Mouse (Mus musculus) activated CD4-positive, CD25-positive, alpha-beta regulatory T cell, adult 4 months (primary cell): ENCODE results near the gene Sept5. TPM values are rescaled to one million over a fixed set of nuclear protein-coding genes. Genes with fewer than 3 reads are reported as not detected.

Source experiments
- ATAC-seq: one replicate; pipeline ENCODE4 v1.8.0; 2017
- polyA plus RNA-seq, 2 experiments: library from polyadenylated mRNA; unstranded; fragments of 100-300 nt; shearing (Covaris generic); gene quantifications; one replicate each; pipeline ENCODE4 v1.2.1; 2017

The Sept5 gene
- polyA plus RNA-seq, 2 experiments from 2014 or later, result 0.28 to 0.51 TPM

DNA sequence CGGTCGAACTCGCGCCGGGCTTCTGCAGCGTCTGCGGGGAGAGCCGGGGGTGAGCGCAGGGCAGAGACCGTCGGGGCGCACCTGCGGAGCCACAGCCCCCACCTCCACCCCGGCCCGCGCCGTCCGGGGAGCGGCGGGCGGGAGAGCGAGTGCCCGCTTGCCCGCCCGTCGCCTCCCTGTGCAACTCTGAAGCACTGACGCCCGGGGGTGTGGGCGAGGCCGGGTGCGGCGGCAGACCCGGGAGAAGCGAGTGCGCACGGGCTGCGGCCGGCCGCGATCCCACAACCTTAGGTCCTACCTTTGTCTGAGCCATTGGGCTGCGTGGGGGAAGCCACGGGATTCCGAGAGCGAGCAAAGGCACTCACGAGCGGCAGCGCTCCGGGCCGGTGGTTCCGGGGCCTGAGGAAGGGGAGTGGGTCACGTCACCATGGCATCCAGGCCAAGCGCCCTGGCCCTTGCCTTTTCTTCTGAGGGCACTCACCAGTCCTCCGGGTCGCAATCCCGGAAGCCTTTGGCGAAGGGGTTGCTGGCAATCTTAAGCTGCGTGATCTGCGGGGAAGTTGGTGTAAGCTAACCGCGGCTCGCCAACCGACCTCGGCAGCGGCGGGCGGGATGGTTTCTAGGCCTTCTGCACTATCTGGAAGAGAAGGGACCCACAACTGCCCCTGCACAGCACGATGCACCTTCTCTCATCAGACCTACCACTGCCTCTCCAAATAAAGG lies 47.2 kb downstream of the Sept5 start:
- no peak for ATAC-seq

- no peak for ATAC-seq
These were observed 48.0 kb downstream of the Sept5 start for GRCm38 (mm10) chr16:18581623-18582205.

- no peak for ATAC-seq
These were observed 48.6 kb downstream of the Sept5 start for GRCm38 (mm10) chr16:18581050-18581622.

- no peak for ATAC-seq
These were observed 49.4 kb downstream of the Sept5 start for GRCm38 (mm10) chr16:18580389-18580788.

GRCm38 (mm10) chr16:18577599-18578160 lies 52.1 kb downstream of the Sept5 start:
- no peak for ATAC-seq

GRCm38 (mm10) chr16:18577071-18577470 lies 52.7 kb downstream of the Sept5 start:
- no peak for ATAC-seq

DNA sequence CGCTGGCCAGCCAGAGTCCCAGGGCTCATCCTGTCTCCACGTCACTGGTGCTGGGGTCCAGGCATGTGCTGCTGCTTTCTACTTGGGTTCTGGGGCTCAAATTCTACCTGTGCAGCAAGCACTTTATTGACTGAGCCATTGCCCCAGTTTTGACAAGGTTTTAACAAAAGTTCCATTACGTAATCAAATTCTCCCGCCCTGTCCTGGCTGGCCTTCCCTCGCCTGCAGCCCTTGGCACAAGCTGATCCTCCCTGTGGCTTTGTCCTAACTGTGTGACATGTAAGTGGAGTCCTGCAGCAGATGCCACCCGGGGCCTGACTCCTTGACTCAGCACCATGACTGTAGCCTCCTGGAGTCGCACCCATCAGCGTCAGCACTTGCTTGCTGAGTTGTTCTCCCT lies 55.6 kb downstream of the Sept5 start:
- ATAC-seq, result no peak

Other genes with a start within 250 kb of the Sept5 start
- gene Txnrd2, start 203.6 kb downstream of the Sept5 start, polyA plus RNA-seq, result 10 to 100 TPM; 16.2 to 21.6 TPM
- gene Comt, start 203.1 kb downstream of the Sept5 start, polyA plus RNA-seq, result 10 to 100 TPM; 45.6 to 60.6 TPM
- 10 to 100 TPM; 11.4 to 11.9 TPM for gene Gnb1l, start 131.2 kb downstream of the Sept5 start, polyA plus RNA-seq
- 1 to 10 TPM; 1.4 to 2.6 TPM for gene Rtl10, start 131.1 kb downstream of the Sept5 start, polyA plus RNA-seq
- not detected for gene Tbx1, start 39.3 kb downstream of the Sept5 start, polyA plus RNA-seq
- gene Gp1bb, start 7.6 kb downstream of the Sept5 start, polyA plus RNA-seq, result not detected
- not detected for gene Gm49601, start 3.5 kb downstream of the Sept5 start, polyA plus RNA-seq
- not detected for gene Cldn5, start 146.9 kb upstream of the Sept5 start, polyA plus RNA-seq
- 100 to 1,000 TPM; 126 to 139 TPM for gene Ufd1, start 181.8 kb upstream of the Sept5 start, polyA plus RNA-seq
- 10 to 100 TPM; 12.2 to 15.1 TPM for gene Cdc45, start 182.0 kb upstream of the Sept5 start, polyA plus RNA-seq
- gene 2510002D24Rik, start 206.6 kb upstream of the Sept5 start, polyA plus RNA-seq, result 100 to 1,000 TPM in 1 of 2 experiments, 10 to 100 TPM in 1; 78.3 to 102 TPM
- not detected for gene Gm28539, start 206.6 kb upstream of the Sept5 start, polyA plus RNA-seq
- 10 to 100 TPM; 87.6 to 94.5 TPM for gene Mrpl40, start 246.9 kb upstream of the Sept5 start, polyA plus RNA-seq
- gene Hira, start 247.1 kb upstream of the Sept5 start, polyA plus RNA-seq, result 10 to 100 TPM in 1 of 2 experiments, 1 to 10 TPM in 1; 9.0 to 10.4 TPM